Mouse (Mus musculus): Measurements from ENCODE around the gene Eya2.

- TF ChIP-seq CTCF (IDR thresholded peaks at IDR 0.05; ENCODE audit: control insufficient read depth, insufficient read depth, low read length) (no peak), POLR2A (IDR thresholded peaks at IDR 0.05; ENCODE audit: borderline replicate concordance, control insufficient read depth, low read depth, low read length) (no peak)
These were observed 69.8 kb downstream of the Eya2 start for GRCm38 (mm10) chr2:165664648-165665047.
